Mouse (Mus musculus): ENCODE results near the gene Agps. TPM values are rescaled to one million over a fixed set of nuclear protein-coding genes. Genes with fewer than 3 reads are reported as not detected.

Gene Agps
- 13.6 and 14.4 TPM in 2 replicates for polyA plus RNA-seq (2015; fragmentation: Nextera tagmentation; extraction: Ambion mirVana)

DNA sequence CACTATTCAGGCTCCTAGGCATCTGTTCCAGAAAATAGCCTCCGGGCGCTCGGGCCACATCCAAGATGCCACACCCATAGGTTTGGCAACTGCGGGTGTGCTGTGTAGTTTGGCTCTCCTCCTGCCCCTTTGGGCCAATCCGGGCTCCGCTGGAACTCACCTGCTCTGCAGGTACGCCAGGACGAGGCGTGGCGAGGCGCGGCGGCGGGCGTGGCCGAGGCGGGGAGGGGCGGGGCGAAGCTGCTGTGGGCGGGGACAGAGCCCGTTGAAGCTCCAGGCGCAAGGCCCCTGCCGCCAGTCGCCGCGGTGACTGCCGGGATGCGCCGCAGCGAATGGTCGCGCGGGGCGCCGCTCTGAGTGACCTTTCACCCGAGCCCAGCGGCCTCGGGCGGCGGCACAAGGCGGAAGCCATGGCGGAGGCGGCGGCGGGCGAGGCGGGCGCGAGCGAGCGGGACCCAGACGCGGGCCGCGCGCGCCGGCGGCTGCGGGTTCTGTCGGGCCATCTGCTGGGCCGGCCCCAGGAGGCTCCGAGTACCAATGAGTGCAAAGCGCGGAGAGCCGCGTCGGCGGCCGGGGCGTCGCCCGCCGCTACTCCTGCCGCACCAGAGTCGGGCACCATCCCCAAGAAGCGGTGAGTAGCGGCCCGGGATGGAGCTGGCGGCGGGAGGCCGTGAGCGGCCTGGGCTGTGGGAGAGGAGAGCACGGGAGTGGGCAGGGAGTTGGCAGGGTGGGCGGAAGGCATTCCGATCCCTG is at the start of gene Agps:
Agps (plus strand) TSS at position 297 of the 753 bp plus-strand sequence.

GRCm38 (mm10) chr2:75938117-75939063 is 106.4 kb downstream of the Agps start, which contains the start of gene Ttc30b:
Ttc30b (minus strand) TSS chr2:75938585.

GRCm38 (mm10) chr2:75977752-75978368 is 145.9 kb downstream of the Agps start, which contains the start of gene Ttc30a2:
Ttc30a2 (minus strand) TSS chr2:75978170.

Other genes with a start within 250 kb of the Agps start
- gene Hnrnpa3, start 172.9 kb upstream of the Agps start, polyA plus RNA-seq (2015; fragmentation: Nextera tagmentation; extraction: Ambion mirVana) = 125 and 154 TPM in 2 replicates
- 59.2 and 64.3 TPM in 2 replicates for gene Nfe2l2, start 127.5 kb upstream of the Agps start, polyA plus RNA-seq (2015; fragmentation: Nextera tagmentation; extraction: Ambion mirVana)
- gene Ttc30b, start 106.4 kb downstream of the Agps start, polyA plus RNA-seq (2015; fragmentation: Nextera tagmentation; extraction: Ambion mirVana) = 6.3 and 7.5 TPM in 2 replicates
- 0.19 and 0.22 TPM in 2 replicates for gene Ttc30a2, start 146.0 kb downstream of the Agps start, polyA plus RNA-seq (2015; fragmentation: Nextera tagmentation; extraction: Ambion mirVana)
- gene Ttc30a1, start 149.8 kb downstream of the Agps start, polyA plus RNA-seq (2015; fragmentation: Nextera tagmentation; extraction: Ambion mirVana) = 2.0 and 2.1 TPM in 2 replicates